Mouse (Mus musculus) brown adipose tissue, adult 24 weeks (tissue): ENCODE data around the gene Fibp. TPM values are rescaled to one million over a fixed set of nuclear protein-coding genes. Genes with fewer than 3 reads are reported as not detected.
"Not testable (repeated sequence)": the region's sequence is repeated elsewhere in the genome, so short reads cannot be mapped to it uniquely, and the experiment has no call there.

Experiments used
- H3K27ac ChIP-seq: fragments of 200-500 bp; replicated peaks from 2 replicates; pipeline ENCODE4 v1.5.1; 2012; ENCODE audit warnings: low read depth, mild to moderate bottlenecking, low read length
- H3K4me1 ChIP-seq: fragments of 200-500 bp; 2 replicates; pipeline ENCODE4 v1.6.1; 2012; ENCODE audit warnings: low read length, mixed read lengths; ENCODE audit not compliant: control insufficient read depth, insufficient read depth, insufficient read length
- H3K4me3 ChIP-seq: fragments of 200-500 bp; 2 replicates; pipeline ENCODE4 v1.5.1; 2012; ENCODE audit warnings: low read depth, mild to moderate bottlenecking, low read length, moderate library complexity; ENCODE audit not compliant: insufficient read depth
- polyA plus RNA-seq: library from polyadenylated mRNA; stranded (reverse); fragments of >200 nt; gene quantifications from 2 replicates; pipeline ENCODE4 v1.2.4, GENCODE M21; 2012; ENCODE audit not compliant: missing spikeins, insufficient read depth, insufficient read length

The Fibp gene
- polyA plus RNA-seq, 1 experiment: 34.8 TPM

- H3K27ac ChIP-seq: no peak overlapping the region
- no peaks in the 10 kb centered on the region for H3K4me1 ChIP-seq
- H3K4me3 ChIP-seq: no peak overlapping the region
Measured at GRCm38 (mm10) chr19:5485821-5486220, 25.4 kb downstream of the Fibp start.

DNA sequence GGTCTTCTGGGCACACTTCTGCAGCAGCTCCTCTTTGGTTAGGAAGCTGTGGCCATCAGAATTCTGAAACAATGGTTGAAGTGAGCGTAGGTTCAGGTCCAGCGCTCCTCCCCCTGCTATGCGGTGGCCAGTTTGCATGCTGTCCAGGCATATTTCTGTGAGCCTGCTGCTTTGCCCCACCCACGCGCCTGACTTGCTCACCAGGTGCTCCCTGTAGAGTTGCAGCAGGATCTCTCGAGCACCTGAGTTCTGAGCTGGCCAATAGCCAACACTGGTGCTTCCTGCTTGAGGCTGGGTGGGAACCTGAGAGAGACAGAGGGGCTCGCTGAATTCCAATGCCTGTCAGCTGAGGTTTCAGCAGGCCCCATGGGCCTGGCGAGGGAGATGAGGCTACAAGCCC is 25.9 kb downstream of the Fibp start:
- no peak overlapping the region for H3K27ac ChIP-seq
- H3K4me3 ChIP-seq: no peak overlapping the region
- no peaks in the 10 kb centered on the region for H3K4me1 ChIP-seq

DNA sequence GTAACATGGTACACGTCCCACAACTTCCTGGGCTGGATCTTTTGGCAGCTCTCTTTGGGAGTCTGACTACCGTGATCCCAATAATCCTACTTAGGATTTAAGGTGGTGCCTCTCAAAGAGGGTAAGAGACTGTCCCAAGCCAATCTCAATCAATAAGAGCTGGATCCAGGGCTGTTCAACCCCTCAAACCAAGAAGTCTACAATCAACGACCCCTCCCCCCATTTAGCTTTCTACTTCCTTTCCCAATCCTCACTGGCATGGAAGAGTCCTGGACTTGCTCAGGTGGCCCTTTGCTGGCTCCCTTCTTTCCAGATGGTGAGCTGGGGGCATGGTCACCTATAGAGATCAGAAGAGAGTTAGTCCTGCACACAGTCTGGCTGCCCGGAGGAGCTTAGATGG is 26.4 kb downstream of the Fibp start:
- H3K27ac ChIP-seq: no peak overlapping the region
- H3K4me1 ChIP-seq: no peaks in the 10 kb centered on the region
- H3K4me3 ChIP-seq: no peak overlapping the region

DNA sequence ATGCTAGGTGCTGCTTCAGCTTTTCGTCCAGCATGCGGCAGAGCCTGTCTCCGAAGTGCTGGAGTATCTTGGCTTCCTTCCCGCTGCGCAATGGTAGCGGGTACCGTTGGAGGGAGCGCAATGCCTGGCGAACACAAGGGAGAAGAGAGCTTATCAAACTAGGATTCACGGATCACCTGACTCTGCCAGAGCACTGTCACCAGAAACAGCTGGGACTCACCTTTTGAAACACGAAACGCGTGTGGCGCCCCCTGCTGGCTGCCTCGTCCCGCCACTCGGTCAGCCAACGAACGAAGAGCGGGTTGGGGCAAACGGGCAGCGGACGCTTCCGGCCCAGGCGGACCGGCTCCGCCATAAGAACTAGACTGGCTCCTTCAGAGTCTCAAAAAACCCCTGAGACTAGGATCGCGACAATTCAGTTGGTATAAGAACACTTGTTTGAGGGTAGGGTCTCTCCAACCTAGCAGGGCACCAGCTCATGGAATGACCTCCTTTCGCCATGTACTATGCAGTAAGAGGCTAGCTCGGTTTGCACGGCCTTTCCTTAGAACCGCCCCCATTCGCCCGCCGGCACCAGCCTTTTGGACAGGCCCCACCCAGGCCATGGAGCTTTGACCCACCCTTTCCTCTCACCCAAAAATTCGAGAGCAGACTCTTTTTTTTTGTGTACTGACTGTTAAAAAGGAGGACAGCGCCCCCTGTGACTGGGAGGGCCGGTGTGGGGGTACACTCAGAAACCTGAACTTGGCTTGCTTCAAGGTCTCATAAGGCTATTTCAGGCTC is 27.5 kb downstream of the Fibp start, which contains the start of gene Mus81:
Mus81 (minus strand) TSS at position 635 of the 783 bp plus-strand sequence.
- no peaks in the 10 kb centered on the region for H3K4me1 ChIP-seq
- peak within 1 kb of the TSS; percentile 85 for H3K4me3 ChIP-seq
- peak within 1 kb of the TSS; percentile 99 for H3K27ac ChIP-seq

DNA sequence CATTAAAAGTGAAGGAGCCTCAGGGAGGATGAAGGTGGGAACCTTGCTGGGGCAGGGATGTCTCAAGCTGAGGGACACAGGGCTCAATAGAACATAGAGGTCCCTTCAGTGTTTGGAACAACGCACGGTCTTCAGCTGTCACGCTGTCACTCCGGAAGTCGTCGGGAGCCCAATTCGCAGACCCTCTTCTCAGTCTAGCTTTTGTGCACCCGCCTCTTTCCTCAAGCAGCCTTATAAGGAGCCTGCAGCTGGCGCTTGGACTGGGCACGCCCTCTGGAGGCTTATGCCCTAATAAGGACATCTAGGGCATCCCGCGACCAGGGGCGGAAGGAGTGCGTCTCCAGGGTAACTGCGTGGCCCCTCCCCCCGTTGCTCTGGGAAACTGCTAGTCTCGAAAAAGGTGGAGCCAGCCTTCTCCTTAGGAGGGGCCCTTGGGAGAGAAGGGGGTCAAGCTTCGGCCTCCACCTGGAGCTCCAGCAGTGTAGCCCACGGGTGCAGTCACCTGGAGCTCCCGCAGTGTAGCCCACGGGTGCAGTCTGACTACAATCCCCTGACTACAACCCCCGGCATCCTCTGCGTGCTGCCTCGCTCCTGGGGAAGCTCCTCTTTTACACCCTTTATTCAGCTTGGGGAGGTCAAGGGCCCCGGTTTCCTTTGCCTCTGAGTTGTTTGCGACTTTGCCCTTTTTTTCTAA is 28.6 kb downstream of the Fibp start:
- H3K4me1 ChIP-seq: no peaks in the 10 kb centered on the region
- H3K27ac ChIP-seq: peak overlapping the region; percentile 99
- H3K4me3 ChIP-seq: peak overlapping the region; percentile 78

GRCm38 (mm10) chr19:5489721-5490120 is 29.3 kb downstream of the Fibp start:
- H3K27ac ChIP-seq: peak overlapping the region; percentile 99
- H3K4me1 ChIP-seq, H3K4me3 ChIP-seq: not testable (repeated sequence)

- no peaks in the 10 kb centered on the region for H3K4me1 ChIP-seq
- peak within 1 kb of the TSS; percentile 99 for H3K27ac ChIP-seq
- peak within 1 kb of the TSS; percentile 90 for H3K4me3 ChIP-seq
Measured at GRCm38 (mm10) chr19:5490313-5490897, 30.0 kb downstream of the Fibp start, which contains the start of gene Cfl1. TSS of gene Cfl1 (plus strand) at chr19:5490455.

GRCm38 (mm10) chr19:5490898-5491708 is 30.7 kb downstream of the Fibp start:
- peak overlapping the region; percentile 98 for H3K27ac ChIP-seq
- peak overlapping the region; percentile 90 for H3K4me3 ChIP-seq
- H3K4me1 ChIP-seq: no peaks in the 10 kb centered on the region

DNA sequence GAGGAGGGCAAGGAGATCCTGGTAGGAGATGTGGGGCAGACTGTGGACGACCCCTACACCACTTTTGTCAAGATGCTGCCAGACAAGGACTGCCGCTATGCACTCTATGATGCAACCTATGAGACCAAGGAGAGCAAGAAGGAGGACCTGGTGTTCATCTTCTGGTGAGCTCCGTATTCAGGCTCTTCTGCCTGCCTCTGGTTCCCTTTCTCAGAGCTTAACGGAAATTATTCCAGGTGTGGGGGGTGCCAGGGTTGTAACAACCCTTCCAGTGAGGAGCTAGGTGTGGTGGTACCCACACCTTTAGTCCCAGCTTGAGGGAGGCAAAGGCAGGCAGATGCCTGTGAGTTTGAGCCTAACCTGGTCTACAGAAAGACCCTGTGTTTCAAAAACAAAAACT is 32.2 kb downstream of the Fibp start:
- Histone ChIP-seq H3K4me3 (no peak overlapping the region), H3K4me1 (no peaks in the 10 kb centered on the region), H3K27ac (no peak overlapping the region)

DNA sequence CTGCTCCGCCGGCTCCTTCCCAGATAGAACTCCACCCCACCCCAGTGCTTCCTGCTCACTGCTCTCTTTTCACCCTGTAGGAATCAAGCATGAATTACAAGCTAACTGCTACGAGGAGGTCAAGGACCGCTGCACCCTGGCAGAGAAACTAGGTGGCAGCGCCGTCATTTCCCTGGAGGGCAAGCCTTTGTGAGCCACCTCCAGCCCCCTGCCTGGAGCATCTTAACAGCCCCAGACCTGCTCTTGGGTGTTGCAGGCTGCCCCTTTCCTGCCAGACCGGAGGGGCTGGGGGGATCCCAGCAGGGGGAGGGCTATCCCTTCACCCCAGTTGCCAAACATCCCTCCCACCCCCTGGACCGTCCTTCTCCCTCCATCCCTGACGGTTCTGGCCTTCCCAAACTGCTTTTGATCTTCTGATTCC is 32.9 kb downstream of the Fibp start:
- H3K4me3 ChIP-seq, H3K4me1 ChIP-seq, H3K27ac ChIP-seq: not testable (repeated sequence)

- H3K4me3 ChIP-seq: no peak overlapping the region
- no peak overlapping the region for H3K27ac ChIP-seq
- no peaks in the 10 kb centered on the region for H3K4me1 ChIP-seq
Measured at GRCm38 (mm10) chr19:5494314-5494713, 33.9 kb downstream of the Fibp start.

GRCm38 (mm10) chr19:5495353-5496051 is 35.1 kb downstream of the Fibp start:
- no peak overlapping the region for H3K4me3 ChIP-seq
- no peak overlapping the region for H3K27ac ChIP-seq
- no peaks in the 10 kb centered on the region for H3K4me1 ChIP-seq

DNA sequence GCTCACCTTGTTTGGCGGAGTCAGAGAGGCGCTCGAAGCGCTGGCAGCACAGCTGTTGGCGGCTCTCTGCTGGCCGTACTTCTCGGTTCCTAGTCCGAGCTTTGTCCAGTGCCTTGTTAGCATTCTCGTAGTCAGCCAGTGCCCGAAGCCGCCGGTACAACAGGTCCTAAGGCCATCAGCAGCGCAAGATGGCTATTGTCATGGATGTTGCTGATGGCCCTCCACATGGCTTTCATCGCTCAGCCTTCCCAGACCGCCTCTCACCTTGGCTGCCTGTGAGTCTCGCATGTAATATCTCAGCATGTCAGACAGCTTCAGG is 35.6 kb downstream of the Fibp start:
- Histone ChIP-seq H3K4me1 (no peaks in the 10 kb centered on the region), H3K4me3 (no peak overlapping the region), H3K27ac (no peak overlapping the region)

- Histone ChIP-seq H3K4me1 (no peaks in the 10 kb centered on the region), H3K4me3 (no peak overlapping the region), H3K27ac (no peak overlapping the region)
Measured at GRCm38 (mm10) chr19:5500330-5500875, 40.0 kb downstream of the Fibp start.
